Mouse (Mus musculus): ENCODE data around the gene Car14.

Car14 gene

DNA sequence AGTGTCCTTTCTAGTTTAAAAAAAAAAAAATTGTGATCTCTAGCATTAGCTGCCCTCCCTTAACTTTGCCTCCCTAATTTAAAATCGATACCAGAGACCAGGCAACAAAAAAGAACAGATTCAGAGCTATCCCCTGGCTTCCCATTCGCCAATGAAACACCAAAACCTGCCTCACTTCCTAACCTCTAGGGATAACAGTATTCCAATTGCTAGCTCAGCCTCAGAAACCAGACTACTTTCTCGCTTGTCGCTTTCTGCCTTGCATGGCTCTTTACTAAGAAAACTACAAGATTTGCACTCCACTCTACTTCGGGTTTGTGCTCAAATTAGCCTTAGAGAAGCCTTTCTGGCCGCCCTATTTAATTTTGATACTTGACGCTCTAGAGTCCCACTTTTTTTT, 48.4 kb downstream of the Car14 start:
- DNase-seq (ENCODE audit: low spot score in 2 of 2) = no peak

DNA sequence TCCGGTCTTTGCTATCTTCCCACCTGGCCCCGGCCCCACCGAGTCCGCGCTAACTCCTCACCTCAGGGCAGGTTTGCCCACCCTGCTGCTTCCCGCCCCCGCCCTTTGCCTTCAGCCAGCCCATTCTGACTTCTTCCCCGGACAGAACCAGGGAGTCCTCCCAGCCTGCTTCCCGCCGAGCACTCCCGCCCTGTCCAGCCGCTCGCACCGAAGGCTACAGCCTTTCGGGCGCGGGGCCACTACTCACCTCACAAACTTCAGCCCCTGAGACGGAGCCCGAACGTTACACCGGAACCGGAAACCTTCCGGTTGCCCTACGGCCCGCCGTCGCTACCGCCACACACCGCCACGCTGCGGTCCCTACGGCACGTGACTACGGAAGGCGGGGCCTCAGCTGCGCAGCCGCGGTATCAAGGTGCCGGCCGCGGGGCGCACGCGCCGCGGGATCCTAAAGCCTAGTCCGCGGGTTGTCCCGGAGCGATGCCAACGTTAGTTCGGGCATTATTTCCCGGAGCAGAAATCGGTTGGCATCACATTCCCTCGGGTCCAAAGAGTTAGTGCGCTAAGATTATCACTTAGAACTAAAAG, 48.9 kb downstream of the Car14 start, which contains the start of gene Prpf3:
Gene Prpf3, minus strand, starts transcription at position 384 of the 588 bp plus-strand sequence.
- DNase-seq (ENCODE audit: low spot score in 2 of 2) = peak; percentile 86 to 92

- DNase-seq (ENCODE audit: low spot score in 2 of 2) = no peak
These were observed 53.2 kb downstream of the Car14 start for GRCm38 (mm10) chr3:95851317-95851716.

DNA sequence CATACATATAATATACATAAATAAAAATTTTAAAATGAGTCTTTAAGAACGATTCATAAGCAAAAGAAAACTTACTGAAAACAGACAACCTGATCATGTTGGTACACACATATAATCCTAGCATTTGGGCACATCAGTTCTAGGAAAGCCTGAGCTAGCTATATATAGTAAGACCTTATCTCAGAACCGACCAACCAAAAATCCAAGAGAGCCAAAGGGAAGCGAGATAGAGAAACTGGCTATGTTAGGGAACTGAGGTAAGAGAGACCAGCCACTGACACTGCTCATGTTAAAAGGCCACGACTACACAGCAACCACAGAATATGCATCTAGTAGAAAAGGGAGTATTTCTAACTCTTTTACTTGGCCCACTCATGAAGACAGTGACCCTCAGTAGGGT, 53.9 kb downstream of the Car14 start:
- DNase-seq (ENCODE audit: low spot score in 2 of 2) = no peak

All from cerebellum, postnatal 4 days (tissue).